Mouse (Mus musculus) kidney, adult 2 months (tissue): ENCODE measurements at regions not wholly inside any gene's neighbourhood (a gene's known extent, or its start where the extent isn't known, plus 50 kb on each side); places are given as distances from the start of the nearest gene placed in this dataset.

Source experiments
- DNase-seq: peaks from one replicate; pipeline ENCODE4 v3.0.0; 2021
- H3K27ac ChIP-seq: fragments of 200-500 bp; 2 replicates; pipeline ENCODE4 v1.5.1; 2012; ENCODE audit warnings: low read depth, low read length, control low read depth, inconsistent platforms; ENCODE audit not compliant: insufficient read depth
- H3K27me3 ChIP-seq: fragments of 200-500 bp; replicated peaks from 2 replicates; pipeline ENCODE4 v1.6.1; 2012; ENCODE audit warnings: mild to moderate bottlenecking, moderate library complexity, low read length, inconsistent platforms; ENCODE audit not compliant: control insufficient read depth, insufficient read depth
- H3K36me3 ChIP-seq: fragments of 200-500 bp; 2 replicates; pipeline ENCODE4 v1.6.1; 2012; ENCODE audit warnings: mild to moderate bottlenecking, moderate library complexity, low read length, inconsistent platforms; ENCODE audit not compliant: control insufficient read depth, insufficient read depth
- H3K4me1 ChIP-seq: fragments of 200-500 bp; 2 replicates; pipeline ENCODE4 v1.6.1; 2011; ENCODE audit warnings: low read length; ENCODE audit not compliant: control insufficient read depth, insufficient read depth
- H3K4me3 ChIP-seq: fragments of 200-500 bp; 2 replicates; pipeline ENCODE4 v1.5.1; 2011; ENCODE audit warnings: mild to moderate bottlenecking, low read depth, low read length, control low read depth; ENCODE audit not compliant: insufficient read depth
- CTCF ChIP-seq: fragments of 200-500 bp; conservative IDR thresholded peaks from 2 replicates; pipeline ENCODE4 v1.5.1; 2011; ENCODE audit warnings: low read depth, mild to moderate bottlenecking, control low read depth, low read length, moderate library complexity, mixed read lengths; ENCODE audit not compliant: insufficient read depth, insufficient read length
- POLR2A ChIP-seq: fragments of 200-500 bp; IDR thresholded peaks from one replicate; pipeline ENCODE4 v1.6.1; 2011; ENCODE audit warnings: low read depth, low read length, control low read depth
- WGBS: fragments of 180-500 bp; shearing (Covaris S2); methylation state at CpG from one replicate; pipeline ENCODE4 v1.1.7; 2018; 5-methylcytosine and 5-hydroxymethylcytosine counted together

- H3K36me3 ChIP-seq: no peaks in the 10 kb centered on the region
- 32% methylated on average over 6 of the region's 6 CpGs for WGBS
- no peaks in the 10 kb centered on the region for H3K27me3 ChIP-seq
- TF ChIP-seq CTCF: no peak
- TF ChIP-seq POLR2A: no peak
- H3K4me3 ChIP-seq: no peak overlapping the region
- H3K4me1 ChIP-seq: no peaks in the 10 kb centered on the region
- DNase-seq: no peak
- no peak overlapping the region for H3K27ac ChIP-seq
Observed at GRCm38 (mm10) chr8:8142933-8143495, 518.0 kb downstream of the Efnb2 start.

GRCm38 (mm10) chr8:8142461-8142860 is 518.6 kb downstream of the Efnb2 start:
- H3K4me3 ChIP-seq: no peak overlapping the region
- TF ChIP-seq CTCF: no peak
- no peak for TF ChIP-seq POLR2A
- no peak for DNase-seq
- no peaks in the 10 kb centered on the region for H3K27me3 ChIP-seq
- WGBS: 81% methylated on average over 3 of the region's 3 CpGs
- no peak overlapping the region for H3K27ac ChIP-seq
- no peaks in the 10 kb centered on the region for H3K4me1 ChIP-seq
- H3K36me3 ChIP-seq: no peaks in the 10 kb centered on the region

- WGBS: 87% methylated on average over 3 of the region's 3 CpGs
- no peaks in the 10 kb centered on the region for H3K36me3 ChIP-seq
- H3K4me3 ChIP-seq: no peak overlapping the region
- no peak for DNase-seq
- no peaks in the 10 kb centered on the region for H3K4me1 ChIP-seq
- no peak overlapping the region for H3K27ac ChIP-seq
- TF ChIP-seq POLR2A (no peak), CTCF (no peak)
- no peaks in the 10 kb centered on the region for H3K27me3 ChIP-seq
Observed at GRCm38 (mm10) chr8:8139720-8140119, 521.3 kb downstream of the Efnb2 start.

- Histone ChIP-seq H3K27ac (no peak overlapping the region), H3K27me3 (no peaks in the 10 kb centered on the region), H3K36me3 (no peaks in the 10 kb centered on the region), H3K4me1 (no peaks in the 10 kb centered on the region), H3K4me3 (no peak overlapping the region)
- DNase-seq: no peak
- WGBS: 59% methylated on average over 10 of the region's 10 CpGs
- TF ChIP-seq CTCF (no peak), POLR2A (no peak)
Observed at GRCm38 (mm10) chr8:8133001-8133785, 527.8 kb downstream of the Efnb2 start.

- 25% methylated on average over 3 of the region's 3 CpGs for WGBS
- Histone ChIP-seq H3K4me3 (no peak overlapping the region), H3K27me3 (no peaks in the 10 kb centered on the region), H3K36me3 (no peaks in the 10 kb centered on the region), H3K27ac (no peak overlapping the region), H3K4me1 (no peaks in the 10 kb centered on the region)
- TF ChIP-seq POLR2A (no peak), CTCF (no peak)
- no peak for DNase-seq
Observed at GRCm38 (mm10) chr8:8131961-8132376, 529.1 kb downstream of the Efnb2 start.

- 70% methylated on average over 2 of the region's 2 CpGs for WGBS
- Histone ChIP-seq H3K4me1 (no peaks in the 10 kb centered on the region), H3K27me3 (no peaks in the 10 kb centered on the region), H3K27ac (no peak overlapping the region), H3K36me3 (no peaks in the 10 kb centered on the region), H3K4me3 (no peak overlapping the region)
- no peak for TF ChIP-seq POLR2A
- TF ChIP-seq CTCF: no peak
- no peak for DNase-seq
Observed at GRCm38 (mm10) chr8:8130806-8131205, 530.2 kb downstream of the Efnb2 start.

GRCm38 (mm10) chr8:8115595-8116429 is 545.2 kb downstream of the Efnb2 start:
- Histone ChIP-seq H3K27me3 (no peaks in the 10 kb centered on the region), H3K4me1 (no peaks in the 10 kb centered on the region), H3K36me3 (no peaks in the 10 kb centered on the region), H3K27ac (no peak overlapping the region), H3K4me3 (no peak overlapping the region)
- WGBS: 36% methylated on average over 6 of the region's 6 CpGs
- TF ChIP-seq CTCF: no peak
- no peak for TF ChIP-seq POLR2A
- peak; percentile 28 for DNase-seq
